Mouse (Mus musculus) olfactory bulb, adult 2 months (tissue): ENCODE results near the gene Tysnd1. TPM values are rescaled to one million over a fixed set of nuclear protein-coding genes. Genes with fewer than 3 reads are reported as not detected.

ENCODE experiments used
- H3K27ac ChIP-seq: fragments of 200-500 bp; 2 replicates; pipeline ENCODE4 v1.5.1; 2012; ENCODE audit warnings: low read depth, low read length; ENCODE audit not compliant: insufficient read depth
- H3K4me1 ChIP-seq: fragments of 200-500 bp; 2 replicates; pipeline ENCODE4 v1.6.1; 2012; ENCODE audit warnings: low read length; ENCODE audit not compliant: control insufficient read depth, insufficient read depth
- H3K4me3 ChIP-seq: fragments of 200-500 bp; 2 replicates; pipeline ENCODE4 v1.5.1; 2012; ENCODE audit warnings: mild to moderate bottlenecking, low read depth, low read length, moderate library complexity; ENCODE audit not compliant: insufficient read depth
- CTCF ChIP-seq: fragments of 200-500 bp; IDR thresholded peaks from 2 replicates; pipeline ENCODE4 v1.5.1; 2012; ENCODE audit warnings: low read depth, mild to moderate bottlenecking, low read length, moderate library complexity; ENCODE audit not compliant: insufficient read depth
- POLR2A ChIP-seq: fragments of 200-500 bp; IDR thresholded peaks from 2 replicates; pipeline ENCODE4 v1.6.1; 2012; ENCODE audit warnings: mild to moderate bottlenecking, low read depth, low read length, moderate library complexity; ENCODE audit not compliant: insufficient read depth
- WGBS: fragments of 180-500 bp; shearing (Covaris S2); methylation state at CpG from one replicate; pipeline ENCODE4 v1.1.7; 2018; 5-methylcytosine and 5-hydroxymethylcytosine counted together
- polyA plus RNA-seq: library from polyadenylated mRNA; stranded (reverse); fragments of >200 nt; gene quantifications from 2 replicates; pipeline ENCODE4 v1.2.4, GENCODE M21; 2012; ENCODE audit warnings: low replicate concordance; ENCODE audit not compliant: missing spikeins, insufficient read depth, insufficient read length

Tysnd1 gene
- polyA plus RNA-seq, 1 experiment: not detected

DNA sequence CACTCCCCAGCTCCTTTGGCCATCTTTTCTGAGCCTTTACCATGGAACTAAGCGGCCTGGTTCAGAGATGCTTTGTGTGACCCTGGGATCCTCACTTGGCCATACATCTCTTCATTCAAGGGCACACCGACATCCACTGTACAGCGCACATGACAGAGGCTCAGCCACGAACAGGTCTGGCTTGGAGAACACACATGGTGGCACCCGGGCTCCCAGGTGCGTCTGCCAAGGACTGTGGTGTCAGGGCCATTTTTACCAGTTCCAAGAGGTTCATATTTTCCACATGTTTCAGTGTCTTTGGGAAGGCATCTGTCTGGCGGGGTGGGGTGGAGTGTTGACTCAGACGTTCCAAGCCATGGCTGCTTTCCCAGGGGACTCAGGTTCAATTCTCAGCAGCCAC is 47.0 kb downstream of the Tysnd1 start:
- no peak overlapping the region for H3K27ac ChIP-seq
- TF ChIP-seq CTCF (no peak), POLR2A (no peak)
- 0 out of 2 replicates have a peak, but pooled peaks cover 4% of the 10 kb centered on the region for H3K4me1 ChIP-seq
- 96% methylated on average over 8 of the region's 8 CpGs for WGBS
- no peak overlapping the region for H3K4me3 ChIP-seq

DNA sequence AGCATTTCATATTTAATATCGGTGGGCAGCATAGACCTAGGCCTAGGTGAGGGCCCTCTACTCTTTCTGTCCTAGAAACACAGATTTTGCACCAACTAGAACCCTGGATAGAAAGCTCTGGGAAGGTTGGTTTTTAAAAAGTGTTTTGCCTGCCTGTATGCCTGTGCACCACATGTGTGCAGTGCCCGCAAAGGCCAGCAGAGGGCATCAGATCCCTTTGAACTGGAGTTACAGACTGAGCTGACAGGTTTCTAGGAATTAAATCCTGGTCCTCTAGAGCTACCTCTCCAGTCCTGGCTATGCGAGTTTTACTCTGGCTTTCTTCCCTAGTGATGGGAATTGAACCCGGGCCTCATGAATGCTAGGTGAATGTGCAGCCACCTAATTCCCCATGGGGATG is 49.8 kb downstream of the Tysnd1 start:
- Histone ChIP-seq H3K4me3 (no peak overlapping the region), H3K27ac (no peak overlapping the region), H3K4me1 (no peaks in the 10 kb centered on the region)
- TF ChIP-seq CTCF (no peak), POLR2A (no peak)
- 97% methylated on average over 4 of the region's 4 CpGs for WGBS

DNA sequence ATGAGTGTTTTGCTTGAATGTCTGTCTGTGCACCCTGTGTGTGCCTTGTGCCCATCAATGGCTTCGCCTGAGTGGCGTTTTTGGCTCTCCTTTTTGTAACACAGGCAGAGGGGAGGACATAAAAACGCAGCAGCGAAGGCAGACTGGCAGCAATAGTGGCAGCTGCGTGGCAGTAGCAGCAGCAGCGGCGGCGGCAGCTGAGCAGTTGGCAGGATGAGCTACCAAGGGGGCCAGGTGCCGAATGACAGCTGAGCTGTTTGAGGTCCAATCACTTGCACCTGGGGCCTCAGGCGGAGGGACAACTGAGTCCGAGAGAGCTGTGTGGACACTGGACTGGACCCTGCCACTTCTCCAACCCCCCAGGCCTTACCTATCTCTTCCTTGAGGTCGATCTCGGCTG is 52.0 kb downstream of the Tysnd1 start:
- Histone ChIP-seq H3K4me1 (no peaks in the 10 kb centered on the region), H3K4me3 (no peak overlapping the region), H3K27ac (no peak overlapping the region)
- TF ChIP-seq POLR2A (no peak), CTCF (no peak)
- 85% methylated on average over 13 of the region's 13 CpGs for WGBS

DNA sequence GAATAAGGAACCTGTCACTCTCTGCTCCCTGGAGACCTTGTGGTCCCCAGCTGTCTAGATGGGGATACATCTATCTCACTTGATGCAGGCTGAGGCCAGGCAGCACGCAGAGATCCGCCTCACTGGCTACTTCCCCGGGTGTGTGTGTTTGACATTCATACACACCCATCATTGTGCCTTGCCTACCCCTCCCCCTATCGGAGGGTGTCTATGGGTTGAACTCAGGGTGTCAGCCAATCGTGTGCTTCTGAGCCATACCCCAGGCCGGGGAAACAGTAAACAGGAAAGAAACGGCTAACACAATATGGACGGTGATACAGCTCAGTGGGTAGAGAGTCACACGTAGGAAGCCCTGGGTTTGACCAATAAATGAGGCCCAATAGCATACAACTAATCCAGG is 54.7 kb downstream of the Tysnd1 start:
- H3K4me1 ChIP-seq: no peaks in the 10 kb centered on the region
- 87% methylated on average over 9 of the region's 9 CpGs for WGBS
- H3K27ac ChIP-seq: no peak overlapping the region
- no peak for TF ChIP-seq CTCF
- no peak for TF ChIP-seq POLR2A
- no peak overlapping the region for H3K4me3 ChIP-seq

DNA sequence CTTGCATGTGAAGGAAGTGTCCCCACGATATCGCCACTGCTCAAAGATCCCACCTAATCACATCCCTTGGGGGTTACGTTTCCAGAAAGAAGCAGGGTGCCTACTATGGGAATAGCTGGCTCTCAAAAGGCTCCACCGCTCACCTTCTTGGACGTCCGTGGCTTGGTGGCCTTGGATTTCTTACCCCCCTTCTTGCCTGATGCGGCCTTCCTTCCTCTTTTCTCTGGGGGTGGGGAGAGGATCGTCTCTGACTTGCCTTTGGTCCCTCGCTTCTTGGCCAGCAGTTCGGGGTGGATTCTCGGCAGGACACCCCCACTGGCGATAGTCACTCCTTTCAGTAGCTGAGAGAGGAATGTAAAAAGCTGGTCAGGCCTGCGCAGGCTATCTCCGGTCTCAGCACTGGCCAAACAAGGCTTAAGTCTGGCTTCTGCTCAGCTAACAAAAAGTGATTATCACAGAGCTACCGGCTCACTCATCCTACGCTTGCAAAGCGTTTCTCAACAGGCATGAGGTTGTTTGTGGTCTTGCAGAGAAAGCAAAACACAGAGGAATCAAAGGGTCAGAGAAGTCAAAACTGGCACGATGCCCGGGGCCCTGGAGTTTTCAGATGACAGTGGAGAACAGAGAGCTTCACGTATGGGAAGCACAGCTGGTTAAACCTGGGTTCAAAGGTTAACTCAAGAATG is 56.4 kb downstream of the Tysnd1 start:
- Histone ChIP-seq H3K4me3 (no peak overlapping the region), H3K27ac (no peak overlapping the region), H3K4me1 (no peaks in the 10 kb centered on the region)
- TF ChIP-seq CTCF (no peak), POLR2A (no peak)
- 72% methylated on average over 20 of the region's 20 CpGs for WGBS

Other genes starting within 250 kb of the Tysnd1 start
- 105 TPM in 1 of 2 replicates, not detected in the other for gene Eif4ebp2, start 242.9 kb upstream of the Tysnd1 start, polyA plus RNA-seq
- gene Lrrc20, start 219.7 kb upstream of the Tysnd1 start, polyA plus RNA-seq: not detected in 2 replicates
- gene Npffr1, start 100.0 kb upstream of the Tysnd1 start, polyA plus RNA-seq: 173,703 TPM in 1 of 2 replicates, not detected in the other
- not detected in 2 replicates for gene Ppa1, start 47.0 kb upstream of the Tysnd1 start, polyA plus RNA-seq
- gene Sar1a, start 15.2 kb upstream of the Tysnd1 start, polyA plus RNA-seq: 703 TPM in 1 of 2 replicates, not detected in the other
- gene Aifm2, start 19.7 kb downstream of the Tysnd1 start, polyA plus RNA-seq: not detected in 2 replicates
- not detected in 2 replicates for gene H2afy2, start 88.6 kb downstream of the Tysnd1 start, polyA plus RNA-seq